Mouse (Mus musculus) erythroblast, embryonic 14.5 days (primary cell): ENCODE data around the gene Ptpa.

Experiments
- GATA1 ChIP-seq: IDR thresholded peaks from 2 replicates; pipeline ENCODE4 v1.6.1; 2012; ENCODE audit warnings: low read length, inconsistent platforms, mixed read lengths
- TAL1 ChIP-seq: IDR thresholded peaks from 3 replicates; pipeline ENCODE4 v1.6.1; 2012; ENCODE audit warnings: low read length, inconsistent platforms, mixed read lengths

DNA sequence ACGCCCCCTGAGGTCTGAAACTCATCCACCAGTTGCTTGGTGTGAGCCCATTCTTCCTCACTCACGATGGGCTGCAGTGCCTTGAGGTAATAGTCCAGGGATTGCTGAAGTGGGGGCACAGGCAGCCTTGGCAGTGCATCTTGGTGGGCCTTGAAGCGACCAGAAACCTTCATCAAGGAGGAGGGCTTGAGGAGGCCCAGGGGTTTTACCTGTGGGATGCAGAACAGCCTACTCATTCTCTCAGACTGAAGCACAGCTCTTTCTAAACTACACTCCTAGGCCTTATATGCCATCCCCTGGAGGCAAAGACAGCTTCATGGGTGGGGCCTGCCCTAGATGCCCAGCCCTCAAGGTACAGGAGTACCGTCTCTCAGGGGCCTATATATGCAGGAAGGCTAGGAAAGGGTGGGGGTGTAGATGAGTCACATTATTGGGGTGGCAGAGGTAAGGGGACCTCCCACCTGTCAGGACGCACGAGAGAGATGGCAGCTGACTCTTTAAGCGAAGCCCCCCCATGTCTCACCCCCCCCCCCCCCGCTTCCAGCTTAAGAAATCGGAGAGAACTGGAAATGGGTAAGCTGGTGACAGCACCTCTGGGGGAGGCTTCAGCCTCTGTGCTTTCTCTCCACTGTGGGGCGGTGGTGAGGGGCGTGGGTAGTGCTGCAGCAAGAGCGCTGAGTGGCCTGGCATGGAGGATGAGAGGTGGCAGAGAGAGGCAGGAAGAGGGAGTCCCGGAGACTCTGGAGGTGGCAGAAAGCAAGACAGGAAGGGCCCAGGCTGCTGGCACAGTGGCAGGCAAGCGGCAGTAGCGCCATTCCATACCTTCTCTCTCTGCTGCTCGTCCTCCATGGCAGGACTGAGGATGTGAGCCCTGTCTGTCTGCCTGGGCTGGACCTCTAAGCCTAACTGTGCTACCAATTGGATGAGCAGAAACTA is 2.5 kb upstream of the Ptpa start:
- TF ChIP-seq TAL1 (no peak), GATA1 (no peak)
